Mouse (Mus musculus) embryonic facial prominence, embryonic 11.5 days (tissue): ENCODE results near the gene Ppm1h. TPM values are rescaled to one million over a fixed set of nuclear protein-coding genes. Genes with fewer than 3 reads are reported as not detected.

Experiments used
- ATAC-seq: fragments of 200-750 bp; cut with Nextera tagmentation; replicated peaks from 2 replicates; pipeline ENCODE4 v1.8.0; 2017; ENCODE audit warnings: low read depth; ENCODE audit not compliant: insufficient number of reproducible peaks, low FRiP score, low TSS enrichment
- DNase-seq: peaks from one replicate; pipeline ENCODE4 v3.0.0-alpha.2; 2015; ENCODE audit warnings: low spot score
- H3K27ac ChIP-seq: fragments of 300-500 bp; sonication (generic); replicated peaks from 2 replicates; pipeline ENCODE4 v1.5.1; 2014; ENCODE audit warnings: mild to moderate bottlenecking, low read depth, low read length, control low read depth
- H3K27me3 ChIP-seq: fragments of 300-500 bp; sonication (generic); 2 replicates; pipeline ENCODE4 v1.6.1; 2014; ENCODE audit warnings: mild to moderate bottlenecking, low read length, moderate library complexity, mixed read lengths; ENCODE audit not compliant: control insufficient read depth, insufficient read depth
- H3K36me3 ChIP-seq: fragments of 300-500 bp; sonication (generic); replicated peaks from 2 replicates; pipeline ENCODE4 v1.6.1; 2014; ENCODE audit warnings: low read depth, mild to moderate bottlenecking, low read length, moderate library complexity, mixed read lengths; ENCODE audit not compliant: control insufficient read depth, insufficient read depth
- H3K4me1 ChIP-seq: fragments of 300-500 bp; sonication (generic); 2 replicates; pipeline ENCODE4 v1.6.1; 2014; ENCODE audit warnings: low read length, mixed read lengths; ENCODE audit not compliant: control insufficient read depth, insufficient read depth
- H3K4me2 ChIP-seq: fragments of 300-500 bp; sonication (generic); 2 replicates; pipeline ENCODE4 v1.6.1; 2014; ENCODE audit warnings: low read depth, mild to moderate bottlenecking, control low read depth, low read length, moderate library complexity
- H3K4me3 ChIP-seq: fragments of 300-500 bp; sonication (generic); 2 replicates; pipeline ENCODE4 v1.5.1; 2014; ENCODE audit warnings: low read depth, low read length, control low read depth
- H3K9ac ChIP-seq: fragments of 300-500 bp; sonication (generic); replicated peaks from 2 replicates; pipeline ENCODE4 v1.6.1; 2014; ENCODE audit warnings: mild to moderate bottlenecking, control low read depth, low read length
- H3K9me3 ChIP-seq: fragments of 300-500 bp; sonication (generic); replicated peaks from 2 replicates; pipeline ENCODE4 v1.6.1; 2016; ENCODE audit warnings: mild to moderate bottlenecking, low read length, inconsistent platforms, mixed read lengths; ENCODE audit not compliant: control insufficient read depth
- whole genome bisulfite sequencing: fragments of 180-500 bp; shearing (Covaris S2); extraction: QIAGEN DNeasy Blood & Tissue Kit; methylation state at CpG from one replicate; pipeline ENCODE4 v1.1.7; 2014; 5-methylcytosine and 5-hydroxymethylcytosine counted together
- polyA plus RNA-seq: library from polyadenylated mRNA; unstranded; fragments of >200 nt; fragmentation: Nextera tagmentation; extraction: Ambion mirVana; gene quantifications from 2 replicates; pipeline ENCODE4 v1.2.1, GENCODE M21; 2014

Ppm1h gene
- polyA plus RNA-seq, 1 experiment from 2014 or later, result 4.5 TPM

GRCm38 (mm10) chr10:122976038-122976437 lies 297.5 kb downstream of the Ppm1h start:
- Histone ChIP-seq H3K27ac (no peak overlapping the region), H3K9ac (no peak overlapping the region), H3K4me2 (no peak overlapping the region), H3K27me3 (no peaks in the 10 kb centered on the region), H3K4me1 (no peaks in the 10 kb centered on the region), H3K4me3 (no peak overlapping the region), H3K36me3 (peaks cover 9% of the 10 kb centered on the region), H3K9me3 (no peaks in the 10 kb centered on the region)
- no peak for ATAC-seq
- no peak for DNase-seq
- 84% methylated on average over 9 of the region's 9 CpGs for WGBS

- H3K9ac ChIP-seq, result no peak overlapping the region
- no peak overlapping the region for H3K4me3 ChIP-seq
- no peaks in the 10 kb centered on the region for H3K9me3 ChIP-seq
- DNase-seq, result no peak
- no peak overlapping the region for H3K4me2 ChIP-seq
- 0 out of 2 replicates have a peak, but pooled peaks have one; percentile 44 for ATAC-seq
- H3K36me3 ChIP-seq, result peaks cover 13% of the 10 kb centered on the region
- no peaks in the 10 kb centered on the region for H3K4me1 ChIP-seq
- H3K27me3 ChIP-seq, result no peaks in the 10 kb centered on the region
- H3K27ac ChIP-seq, result no peak overlapping the region
These were observed 300.8 kb downstream of the Ppm1h start for GRCm38 (mm10) chr10:122979356-122979755.

GRCm38 (mm10) chr10:122980123-122980522 lies 301.6 kb downstream of the Ppm1h start:
- Histone ChIP-seq H3K9me3 (no peaks in the 10 kb centered on the region), H3K36me3 (peaks cover 13% of the 10 kb centered on the region), H3K27me3 (no peaks in the 10 kb centered on the region), H3K4me1 (no peaks in the 10 kb centered on the region), H3K4me2 (no peak overlapping the region), H3K9ac (no peak overlapping the region), H3K4me3 (no peak overlapping the region), H3K27ac (no peak overlapping the region)
- no peak for DNase-seq
- WGBS, result 96% methylated on average over 12 of the region's 12 CpGs
- no peak for ATAC-seq

- Histone ChIP-seq H3K4me3 (peak overlapping the region; percentile 96), H3K36me3 (peaks cover 13% of the 10 kb centered on the region), H3K27me3 (no peaks in the 10 kb centered on the region), H3K9me3 (no peaks in the 10 kb centered on the region), H3K4me2 (peak overlapping the region; percentile 57), H3K9ac (0 out of 2 replicates have a peak overlapping the region, but pooled peaks have one; percentile 4), H3K4me1 (no peaks in the 10 kb centered on the region), H3K27ac (no peak overlapping the region; the same call in 1 of the 2 replicates)
- 83% methylated on average over 11 of the region's 11 CpGs for WGBS
- DNase-seq (no peak), ATAC-seq (no peak)
These were observed 304.5 kb downstream of the Ppm1h start for GRCm38 (mm10) chr10:122982909-122983578.

- Histone ChIP-seq H3K4me1 (no peaks in the 10 kb centered on the region), H3K4me2 (peak overlapping the region; percentile 57), H3K27ac (peak overlapping the region; percentile 91), H3K36me3 (peaks cover 13% of the 10 kb centered on the region), H3K4me3 (peak overlapping the region; percentile 96), H3K27me3 (no peaks in the 10 kb centered on the region), H3K9ac (peak overlapping the region; percentile 88), H3K9me3 (no peaks in the 10 kb centered on the region)
- DNase-seq (peak; percentile 81), ATAC-seq (no peak)
- 35% methylated on average over 10 of the region's 10 CpGs for WGBS
These were observed 305.3 kb downstream of the Ppm1h start for GRCm38 (mm10) chr10:122983579-122984530.

GRCm38 (mm10) chr10:122984531-122985251 lies 306.1 kb downstream of the Ppm1h start:
- Histone ChIP-seq H3K4me1 (no peaks in the 10 kb centered on the region), H3K27me3 (no peaks in the 10 kb centered on the region), H3K4me3 (peak overlapping the region; percentile 96), H3K9me3 (no peaks in the 10 kb centered on the region), H3K4me2 (peak overlapping the region; percentile 57), H3K36me3 (peaks cover 10% of the 10 kb centered on the region), H3K9ac (peak overlapping the region; percentile 100), H3K27ac (peak overlapping the region; percentile 100)
- WGBS, result 3% methylated on average over 10 of the region's 10 CpGs
- DNase-seq (peak; percentile 53), ATAC-seq (no peak)

- Histone ChIP-seq H3K36me3 (peaks cover 8% of the 10 kb centered on the region), H3K9ac (peak overlapping the region; percentile 100), H3K27me3 (no peaks in the 10 kb centered on the region), H3K9me3 (no peaks in the 10 kb centered on the region), H3K4me2 (0 out of 2 replicates have a peak overlapping the region, but pooled peaks have one; percentile 10), H3K4me1 (no peaks in the 10 kb centered on the region), H3K27ac (peak overlapping the region; percentile 100), H3K4me3 (peak overlapping the region; percentile 96)
- peak; percentile 65 for DNase-seq
- under 1% methylated on average over 37 of the region's 37 CpGs for WGBS
- no peak for ATAC-seq
These were observed 306.6 kb downstream of the Ppm1h start for GRCm38 (mm10) chr10:122985252-122985514.
